Mouse (Mus musculus) T-helper 2 cell (primary cell): ENCODE results near the gene Gm49405.

Source experiments
- in situ Hi-C: fragments of 300-600 bp; cut with MboI, MseI; formaldehyde crosslinking; loops from one replicate; pipeline ENCODE4 v1.15.1; 2025; ENCODE audit warnings: high pct_unique_total_duplicates

The Gm49405 gene

DNA sequence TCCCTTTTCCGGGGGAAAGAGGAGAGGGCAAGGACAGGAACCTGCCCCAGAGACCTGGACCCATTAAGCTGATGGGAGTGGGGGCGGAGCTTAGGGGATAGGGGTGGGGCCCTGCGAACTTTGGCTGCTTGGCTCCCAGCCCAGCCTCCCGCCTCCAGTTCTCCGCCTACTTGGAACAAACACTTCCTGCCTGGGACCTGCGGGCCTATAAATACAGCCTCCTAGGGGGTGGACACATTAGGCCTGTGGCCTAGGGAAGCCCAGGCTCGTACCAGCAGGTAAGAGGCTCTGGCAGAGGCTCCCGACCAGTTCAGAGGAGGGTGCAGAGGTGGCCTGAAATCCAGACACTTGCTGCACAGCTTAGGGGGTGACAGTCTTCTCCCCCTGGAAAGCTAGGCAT lies 14.1 kb upstream of the Gm49405 start, which contains the start of gene Acy3:
TSS of gene Acy3 (plus strand) at position 237 of the 400 bp plus-strand sequence.
- in situ Hi-C loops: no loop called here

DNA sequence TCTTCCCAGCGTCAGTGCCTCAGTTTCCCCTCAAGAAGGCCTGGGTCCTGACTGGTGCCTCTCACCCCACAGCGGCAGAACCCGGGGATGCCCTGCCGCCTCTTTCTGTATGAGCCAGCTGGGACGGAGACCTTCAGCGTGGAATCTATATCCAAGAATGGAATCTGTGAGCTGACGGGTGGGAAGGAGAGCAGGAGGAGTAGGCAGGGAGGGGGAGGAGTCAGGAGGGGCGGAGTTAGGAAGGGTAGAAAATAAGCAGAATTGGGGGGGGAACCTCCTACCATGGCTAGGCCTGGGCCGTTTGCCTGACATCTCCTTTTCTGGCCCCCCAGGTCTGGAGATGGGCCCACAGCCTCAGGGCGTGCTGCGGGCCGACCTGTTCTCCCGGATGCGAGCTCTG lies 12.4 kb upstream of the Gm49405 start:
- in situ Hi-C loops: no loop called here

DNA sequence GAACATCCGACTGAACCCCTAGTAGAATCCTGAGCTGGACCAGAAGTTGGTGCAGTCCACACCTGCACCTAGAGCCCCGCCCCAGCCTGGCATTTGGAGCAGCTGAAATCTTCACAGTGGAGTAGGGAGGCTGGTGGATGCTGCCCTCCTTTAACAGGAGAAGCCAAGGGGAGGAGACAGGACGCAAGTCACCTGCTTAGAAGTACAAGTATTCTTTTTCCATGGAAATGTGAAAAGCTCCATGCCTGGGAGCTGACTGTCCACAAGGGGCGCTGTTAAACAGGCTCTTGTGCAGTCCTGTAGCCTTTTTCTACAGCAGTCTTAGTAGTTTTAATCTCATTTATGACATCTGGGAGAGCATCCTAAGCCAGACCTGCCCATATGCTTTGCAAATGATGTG lies 11.7 kb upstream of the Gm49405 start:
- in situ Hi-C loops: no loop called here

DNA sequence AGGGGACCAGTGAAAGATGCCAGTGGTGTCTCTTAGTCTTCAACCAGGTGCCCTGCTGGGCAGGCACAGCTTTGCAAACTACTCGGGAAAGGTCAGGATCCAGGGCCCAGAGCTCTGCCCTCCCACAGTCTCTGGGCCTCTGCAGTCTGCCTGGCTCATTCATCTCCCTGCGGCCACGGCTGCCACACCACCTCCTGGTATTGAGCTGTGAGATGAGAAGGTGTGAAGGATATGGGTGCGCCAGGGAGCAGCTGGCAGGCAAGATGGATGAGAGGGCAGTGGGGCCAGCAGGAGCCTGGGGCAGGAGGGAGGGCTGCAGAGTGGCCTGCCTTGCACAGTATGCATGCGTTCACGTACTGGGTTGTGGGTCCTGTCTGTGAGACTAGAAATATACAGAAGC lies 9.6 kb upstream of the Gm49405 start:
- in situ Hi-C loops: no loop called here

DNA sequence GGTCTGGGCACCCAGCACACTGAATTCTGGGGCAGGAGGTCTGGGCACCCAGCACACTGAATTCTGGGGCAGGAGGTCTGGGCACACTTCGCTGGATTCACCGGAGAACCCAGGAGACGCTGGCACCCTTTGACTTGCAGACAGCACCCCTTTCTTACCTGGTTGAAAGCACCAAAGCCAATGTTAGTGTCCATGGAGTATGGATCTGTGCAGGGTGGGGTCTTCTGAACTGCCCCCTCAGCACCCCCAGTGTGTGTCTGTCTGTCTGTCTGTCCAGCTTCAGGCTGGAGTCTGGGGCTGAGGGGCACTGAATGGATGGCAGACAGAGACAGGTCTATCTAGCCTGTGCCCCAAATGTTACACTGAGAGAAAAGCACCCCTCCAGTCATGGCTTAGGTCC lies 8.9 kb upstream of the Gm49405 start:
- in situ Hi-C loops: no loop called here

DNA sequence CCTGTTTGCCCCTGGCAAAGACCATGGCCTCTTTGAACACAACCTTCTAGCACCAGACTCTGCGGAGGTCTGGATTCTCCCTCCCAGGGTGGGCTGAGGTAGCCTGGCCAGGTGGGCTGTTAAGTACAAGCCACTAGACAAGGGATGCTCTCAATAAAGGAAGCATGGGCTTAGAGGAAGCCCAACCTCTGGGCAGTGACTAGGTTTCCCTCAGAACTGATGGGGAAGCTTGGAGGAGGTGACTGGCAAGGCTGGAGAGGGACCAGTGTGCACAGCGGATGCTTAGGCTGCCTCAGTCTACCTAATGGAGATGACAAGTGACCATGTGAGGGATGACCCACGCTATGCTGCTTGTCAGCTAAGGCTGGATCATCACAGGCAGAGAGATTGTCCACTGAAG lies 8.5 kb upstream of the Gm49405 start:
- in situ Hi-C loops: no loop called here

DNA sequence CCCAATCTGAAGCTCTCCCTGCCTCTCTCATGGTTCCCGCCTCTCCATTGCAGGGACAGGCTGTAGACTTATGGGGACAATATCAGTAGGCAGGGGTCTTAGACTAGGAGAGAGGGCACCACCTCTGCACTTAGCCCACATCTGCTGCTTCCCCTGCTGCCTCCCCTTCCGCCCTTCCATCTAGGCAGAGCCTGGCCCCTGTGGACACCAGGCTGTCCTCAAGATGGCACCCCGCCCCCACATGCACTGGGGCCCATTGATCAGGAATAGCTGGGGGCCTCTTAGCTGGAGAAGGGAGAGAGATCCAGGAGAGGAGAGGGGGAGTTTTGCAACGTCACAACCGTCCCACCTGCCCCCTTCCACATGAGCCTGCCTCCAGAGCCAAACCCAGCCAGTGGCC lies 8.0 kb upstream of the Gm49405 start, which contains the start of gene Tbx10:
TSS of gene Tbx10 (plus strand) at position 337 of the 400 bp plus-strand sequence.
- in situ Hi-C loops: no loop called here

DNA sequence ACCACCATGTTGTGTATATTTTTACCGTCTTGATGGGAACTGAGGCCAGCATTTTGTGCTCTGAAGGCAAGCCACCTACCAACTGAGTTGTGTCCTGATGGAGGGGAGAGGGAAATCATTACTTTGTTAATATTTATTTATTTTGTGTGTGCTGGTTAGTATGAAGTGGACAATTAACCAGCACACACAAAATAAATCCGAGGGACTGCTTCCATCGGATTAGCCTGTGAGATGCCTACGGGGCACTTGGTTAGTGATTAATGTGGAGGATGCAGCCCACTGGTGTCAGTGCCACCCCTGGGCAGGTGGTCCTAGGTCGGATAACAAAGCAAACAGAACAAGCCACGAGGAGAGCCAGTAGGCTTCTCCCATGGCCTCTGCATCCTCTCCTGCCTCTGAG lies 5.5 kb upstream of the Gm49405 start:
- in situ Hi-C loops: no loop called here

DNA sequence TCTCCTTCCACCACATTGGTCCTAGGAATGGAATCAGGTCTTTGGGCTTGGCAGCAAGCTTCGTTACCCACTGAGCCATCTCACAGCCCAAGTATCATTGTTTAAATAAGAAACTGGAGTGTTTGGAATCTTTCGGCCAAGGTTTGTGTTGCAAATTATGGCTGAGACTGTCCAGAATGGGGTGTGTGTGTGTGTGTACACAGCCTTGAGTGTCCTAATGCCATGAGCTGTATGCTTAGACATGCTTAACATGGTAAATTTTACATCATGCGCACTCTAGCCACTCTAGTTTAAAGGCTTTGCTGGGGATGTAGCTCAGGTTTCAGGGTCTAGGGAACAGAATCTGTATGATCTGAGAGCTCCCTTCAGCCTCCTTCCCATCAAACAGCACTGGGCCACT lies 4.9 kb upstream of the Gm49405 start:
- in situ Hi-C loops: no loop called here

DNA sequence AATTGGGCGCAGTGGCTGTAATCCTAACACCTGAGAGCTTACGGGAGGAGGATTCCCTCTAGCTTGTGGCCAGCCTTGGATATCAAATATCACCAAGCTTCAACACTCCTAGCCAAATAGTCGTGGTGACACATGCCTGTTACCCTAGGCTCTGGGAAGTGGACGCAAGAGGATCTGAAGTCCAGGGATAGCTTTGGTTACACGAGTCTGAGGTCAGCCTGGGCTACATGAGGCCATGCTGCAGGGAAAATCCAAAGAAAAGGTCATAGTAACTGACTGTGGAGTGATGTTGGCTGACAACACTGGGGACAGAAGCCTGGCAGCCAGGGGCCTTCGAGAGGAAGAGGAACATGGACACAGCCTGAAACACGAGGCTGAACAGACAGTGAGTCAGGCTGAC lies 4.3 kb upstream of the Gm49405 start:
- in situ Hi-C loops: no loop called here

DNA sequence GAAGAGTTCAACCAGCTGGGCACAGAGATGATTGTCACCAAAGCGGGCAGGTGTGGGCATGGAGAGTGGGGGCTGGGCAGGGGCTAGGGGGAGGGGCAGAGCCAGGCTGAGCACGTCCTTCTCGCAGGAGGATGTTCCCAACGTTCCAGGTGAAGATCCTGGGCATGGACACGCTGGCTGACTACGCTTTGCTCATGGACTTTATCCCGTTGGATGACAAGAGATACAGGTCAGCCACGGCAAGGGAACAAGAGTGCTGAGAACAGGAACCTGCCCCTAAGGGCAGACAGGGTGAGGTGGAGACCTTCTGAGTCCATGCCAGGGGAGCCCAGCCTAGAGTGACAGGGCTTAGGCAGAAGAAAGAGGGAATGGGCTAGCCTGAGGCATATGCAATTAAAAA lies 3.7 kb upstream of the Gm49405 start:
- in situ Hi-C loops: no loop called here

DNA sequence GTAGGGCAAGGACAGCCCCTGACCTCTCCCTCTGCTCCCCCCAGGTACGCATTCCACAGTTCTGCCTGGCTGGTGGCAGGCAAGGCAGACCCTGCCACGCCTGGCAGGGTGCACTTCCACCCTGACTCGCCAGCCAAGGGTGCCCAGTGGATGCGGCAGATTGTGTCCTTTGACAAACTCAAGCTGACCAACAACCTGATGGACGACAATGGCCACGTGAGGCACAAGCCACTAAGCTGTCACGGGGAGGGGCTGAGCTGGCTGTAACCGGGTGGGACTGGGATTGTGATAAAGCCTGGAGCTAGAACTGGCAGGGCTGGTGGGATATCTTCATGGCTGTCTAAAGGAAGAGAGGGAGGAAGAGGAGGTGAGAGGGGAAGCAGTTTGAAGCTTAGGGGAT lies 3.2 kb upstream of the Gm49405 start:
- in situ Hi-C loops: no loop called here

DNA sequence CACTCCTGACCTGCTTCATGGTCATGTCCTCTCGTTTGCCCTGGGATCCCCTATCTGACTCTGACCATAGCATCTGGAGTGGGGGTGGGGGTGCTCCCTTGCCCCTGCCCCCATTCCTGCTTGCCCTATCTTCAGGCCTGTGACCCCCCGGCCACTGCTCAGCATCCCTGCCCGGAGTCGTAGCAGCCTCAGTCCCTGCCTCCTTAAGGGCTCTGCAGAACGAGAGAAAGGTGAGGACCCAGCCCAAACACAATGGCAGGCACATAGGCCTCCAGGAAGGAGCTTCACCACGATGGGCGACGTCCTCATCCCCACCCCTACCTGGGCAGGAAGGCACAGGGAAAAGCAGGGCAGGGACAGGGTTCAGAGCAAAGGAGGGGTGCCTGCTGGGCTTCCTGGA lies 2.1 kb upstream of the Gm49405 start:
- in situ Hi-C loops: no loop called here

DNA sequence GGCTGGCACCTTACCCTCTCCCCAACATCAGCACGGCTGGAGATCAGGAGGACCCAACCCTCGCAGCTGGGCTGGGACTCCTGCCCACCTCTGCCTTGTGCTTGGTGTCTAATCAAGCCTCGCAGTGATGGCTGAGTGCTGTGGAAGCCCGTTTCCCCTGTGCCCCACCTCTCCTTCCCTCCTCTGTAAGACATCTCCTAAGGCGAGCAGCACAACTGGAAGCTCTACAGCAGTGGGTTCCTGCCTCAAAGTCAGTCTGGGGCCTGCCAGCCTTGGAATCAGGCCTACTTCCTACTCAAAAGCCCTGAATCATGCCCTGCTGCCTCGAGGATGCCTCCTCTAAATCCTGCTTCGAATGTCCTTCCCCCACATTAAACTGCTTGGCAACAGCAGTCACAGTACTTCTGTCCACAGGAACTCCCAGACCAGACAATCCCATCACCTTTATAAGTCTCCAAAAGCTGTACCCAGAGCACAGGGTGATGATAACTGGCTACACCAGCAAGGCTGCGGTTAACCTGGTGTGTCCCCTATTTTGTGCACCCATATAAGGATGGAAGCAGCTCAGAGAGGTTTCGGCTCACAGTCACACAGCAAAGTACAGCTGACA lies 1.2 kb upstream of the Gm49405 start:
- in situ Hi-C loops: no loop called here

DNA sequence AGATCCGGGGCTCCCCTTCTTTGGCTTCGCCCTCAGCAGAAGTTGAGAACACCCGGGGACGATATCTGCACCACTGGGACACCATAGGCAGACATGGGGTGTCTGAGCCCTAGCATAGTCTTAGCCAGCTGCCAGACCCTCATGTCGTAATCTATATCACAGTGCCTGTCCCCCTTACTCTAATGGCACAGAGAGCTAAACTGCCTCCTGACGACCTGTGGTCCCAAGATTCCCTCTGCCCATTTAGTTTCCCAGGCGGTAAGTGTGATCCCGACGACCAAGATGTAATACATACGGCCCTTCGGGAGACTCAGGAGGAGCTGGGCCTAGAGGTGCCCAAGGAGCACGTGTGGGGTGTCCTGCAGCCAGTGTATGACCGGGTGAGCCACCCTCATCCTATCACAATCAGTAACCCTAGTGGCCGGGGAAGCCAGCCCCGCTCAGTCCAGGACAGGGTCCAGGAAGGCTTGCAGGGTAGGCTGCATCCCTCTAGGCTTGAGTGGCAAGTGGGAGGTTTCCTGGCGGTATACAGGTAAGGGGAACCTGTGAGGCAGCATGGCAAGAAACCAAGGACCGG lies 611 bp downstream of the Gm49405 start:
- in situ Hi-C loops: no loop called here

DNA sequence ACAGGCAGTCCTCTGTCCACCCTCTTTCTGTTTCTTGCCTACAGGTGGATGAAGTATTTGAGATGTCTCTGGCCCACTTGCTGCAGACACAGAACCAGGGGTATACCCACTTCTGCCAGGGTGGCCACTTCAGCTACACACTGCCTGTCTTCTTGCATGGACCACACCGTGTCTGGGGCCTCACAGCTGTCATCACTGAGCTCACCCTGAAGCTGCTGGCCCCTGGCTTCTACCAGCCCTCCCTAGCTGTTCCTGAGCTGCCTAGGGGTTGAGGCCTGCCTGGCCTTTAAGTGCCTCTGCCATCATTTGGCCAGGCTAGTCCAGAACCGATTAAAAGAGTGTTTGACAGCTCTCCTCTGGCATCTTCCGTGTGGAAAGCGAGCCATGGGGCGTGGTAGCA lies 1.3 kb downstream of the Gm49405 start:
- in situ Hi-C loops: no loop called here

DNA sequence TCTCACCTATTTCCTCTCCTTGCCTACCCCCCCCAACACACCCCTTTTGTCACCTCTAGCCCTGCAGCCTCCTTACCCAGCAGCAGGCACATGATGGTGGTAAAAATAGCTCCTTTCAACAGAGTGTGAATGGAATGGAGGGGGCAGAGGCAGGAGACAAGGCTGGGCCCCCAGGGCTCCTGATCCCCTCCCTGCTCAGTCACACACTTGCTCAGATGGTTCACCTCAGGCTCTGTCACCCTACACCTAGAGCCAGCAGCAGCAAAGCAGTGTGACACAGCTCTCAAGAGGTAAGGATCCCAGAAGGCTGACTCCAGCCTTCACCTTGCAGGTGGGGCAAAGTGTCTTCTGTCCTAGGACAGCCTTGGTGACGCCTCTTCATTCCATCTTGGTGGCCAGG lies 2.7 kb downstream of the Gm49405 start, which contains the start of gene Doc2g:
TSS of gene Doc2g (plus strand) at position 202 of the 400 bp plus-strand sequence.
- in situ Hi-C loops: no loop called here

DNA sequence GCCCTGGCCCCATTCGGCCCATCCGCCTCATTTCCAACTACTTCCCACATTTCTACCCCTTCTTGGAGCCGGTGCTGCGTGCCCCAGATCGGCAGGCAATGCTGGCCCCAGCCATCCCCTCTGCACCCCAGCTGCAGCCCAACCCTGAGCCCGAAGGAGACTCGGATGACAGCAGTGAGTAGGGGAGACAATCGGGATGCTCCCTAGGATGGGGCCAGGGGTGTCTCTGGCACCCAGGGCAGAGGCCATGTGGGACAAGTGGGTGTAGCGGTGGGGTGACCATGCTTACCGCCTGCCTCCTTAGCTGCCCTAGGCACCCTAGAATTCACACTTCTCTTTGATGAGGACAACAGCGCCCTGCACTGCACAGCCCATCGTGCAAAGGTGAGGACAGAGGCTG lies 3.2 kb downstream of the Gm49405 start:
- in situ Hi-C loops: no loop called here

DNA sequence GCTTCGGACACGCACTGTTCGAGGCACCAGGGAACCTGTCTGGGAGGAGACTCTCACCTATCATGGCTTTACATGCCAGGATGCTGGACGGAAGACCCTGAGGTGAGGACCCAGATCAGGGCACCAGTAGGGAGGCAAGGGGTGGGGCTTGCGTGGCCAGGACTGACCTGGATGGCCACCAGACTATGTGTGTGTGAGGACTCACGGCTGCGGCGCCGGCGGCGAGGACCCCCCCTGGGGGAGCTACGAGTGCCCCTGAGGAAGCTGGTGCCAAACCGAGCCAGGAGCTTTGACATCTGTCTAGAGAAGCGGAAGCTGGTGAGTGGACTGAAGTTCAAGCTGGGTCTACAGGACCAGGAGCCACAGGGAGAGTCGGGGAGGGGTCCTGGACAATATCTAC lies 3.9 kb downstream of the Gm49405 start:
- in situ Hi-C loops: no loop called here

DNA sequence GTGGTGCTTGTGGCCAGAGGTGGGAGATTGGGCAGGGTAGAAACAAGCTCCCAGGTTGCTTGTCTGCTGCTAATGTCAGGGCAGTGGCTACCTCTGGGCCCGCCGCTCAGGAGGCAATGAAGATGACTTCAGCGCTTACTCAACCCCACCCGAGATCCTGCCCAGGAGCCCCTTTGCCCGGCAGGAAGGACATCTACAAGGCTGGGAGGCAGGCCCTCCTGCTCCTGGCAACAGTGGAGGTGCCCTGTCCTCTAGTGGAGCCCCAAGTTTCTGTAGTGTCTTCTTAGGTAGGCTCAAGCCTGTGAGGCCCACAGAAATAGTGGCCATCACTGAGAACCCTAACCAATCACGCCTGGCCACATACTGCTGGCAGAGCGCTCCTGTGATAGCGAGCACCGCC lies 4.7 kb downstream of the Gm49405 start:
- in situ Hi-C loops: no loop called here

DNA sequence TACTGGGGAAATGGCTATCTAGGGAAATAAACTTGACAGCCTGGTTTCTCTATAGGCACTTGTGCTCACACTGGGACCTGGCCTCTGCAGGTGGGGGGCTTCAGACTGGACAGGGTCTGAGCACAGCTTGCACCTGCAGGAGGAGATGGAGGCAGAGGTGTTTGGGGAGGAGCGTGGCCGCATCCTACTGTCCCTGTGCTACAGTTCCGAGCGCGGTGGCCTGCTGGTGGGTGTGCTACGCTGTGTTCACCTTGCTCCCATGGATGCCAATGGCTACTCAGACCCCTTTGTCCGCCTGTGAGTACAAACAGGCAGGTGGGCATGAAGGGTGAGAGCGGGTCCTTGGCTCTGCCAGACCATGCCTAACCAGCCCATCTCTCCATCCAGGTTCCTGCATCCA lies 5.5 kb downstream of the Gm49405 start:
- in situ Hi-C loops: no loop called here

DNA sequence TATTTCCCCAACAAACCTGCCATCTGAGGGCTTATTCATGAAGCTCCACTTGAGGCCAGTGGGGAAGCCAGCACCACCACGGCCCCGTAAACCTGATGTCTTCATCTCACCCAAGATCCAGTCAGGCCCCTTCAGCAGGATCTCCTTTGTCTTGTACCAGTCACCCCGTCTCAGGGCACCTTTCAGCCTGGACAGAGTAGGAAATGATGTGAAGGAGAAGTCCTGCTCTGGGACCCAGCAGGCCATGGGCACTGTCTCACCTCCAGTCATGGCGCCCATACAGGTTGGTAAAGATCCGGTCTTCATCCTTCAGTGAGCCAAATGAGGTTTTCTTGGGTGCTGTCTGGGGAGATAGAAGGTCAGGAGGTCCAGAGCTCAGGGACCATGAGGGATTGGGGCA lies 10.7 kb downstream of the Gm49405 start:
- in situ Hi-C loops: no loop called here

DNA sequence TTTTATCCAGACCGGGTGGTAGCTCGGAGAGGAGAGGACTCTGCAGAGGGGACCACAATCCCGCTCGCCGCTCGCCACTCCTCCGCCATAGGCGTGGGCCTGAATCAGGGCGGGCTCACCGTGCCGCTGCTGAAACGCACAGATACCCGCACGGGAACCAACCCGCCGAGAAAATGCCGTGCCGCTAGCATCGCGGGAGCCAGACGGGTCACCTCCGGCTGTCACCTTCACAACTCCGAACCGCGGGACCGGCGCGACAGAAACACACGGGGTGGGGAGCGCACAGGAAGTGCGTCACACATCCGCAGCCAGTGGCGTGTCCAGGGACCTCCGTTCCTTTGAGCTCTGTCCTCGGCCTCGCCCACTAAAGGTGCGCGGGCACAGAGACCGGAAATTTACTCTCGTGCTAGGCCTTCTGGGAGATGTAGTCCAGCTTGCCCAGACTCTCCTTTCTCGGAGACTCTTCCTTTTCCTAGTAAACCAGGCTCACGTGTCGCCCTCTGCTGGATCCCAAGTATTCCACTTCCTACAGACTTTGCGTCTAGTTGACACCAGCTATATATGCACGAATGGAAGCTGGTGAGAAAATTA lies 12.1 kb downstream of the Gm49405 start, which contains the start of gene Ndufv1:
TSS of gene Ndufv1 (minus strand) at position 375 of the 591 bp plus-strand sequence.
- in situ Hi-C loops: no loop called here
